Mouse (Mus musculus): ENCODE results near the gene Coro1c. TPM values are rescaled to one million over a fixed set of nuclear protein-coding genes. Genes with fewer than 3 reads are reported as not detected.

Coro1c gene
- polyA plus RNA-seq, 1 experiment from 2014 or later: 297 TPM

DNA sequence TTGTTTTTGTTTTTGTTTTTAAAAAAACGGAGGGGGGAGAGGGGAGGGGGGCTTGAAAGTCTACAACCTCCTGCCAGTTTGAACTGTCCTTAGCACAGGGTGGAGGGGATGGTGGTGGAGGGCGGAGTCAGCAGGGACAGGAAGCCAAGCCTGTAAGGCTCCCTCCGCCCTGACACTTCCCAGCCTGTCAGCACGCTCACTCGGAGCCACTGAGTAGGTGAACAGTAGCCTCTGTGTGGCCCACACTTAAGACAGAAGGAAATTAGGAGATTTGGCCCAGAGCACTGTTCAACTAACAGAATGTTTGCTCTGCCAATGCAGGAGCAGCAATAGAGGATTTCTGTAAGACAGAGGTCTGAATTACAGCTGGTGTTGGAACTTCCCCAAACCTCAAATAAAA, 49.6 kb downstream of the Coro1c start:
- no peak for DNase-seq (ENCODE audit: low spot score)
- Histone ChIP-seq H3K27ac (ENCODE audit: low read depth, low read length) (no peak overlapping the region), H3K4me2 (ENCODE audit: low read depth) (no peak overlapping the region), H3K9ac (ENCODE audit: low read length) (no peak overlapping the region), H3K4me3 (ENCODE audit: low read depth, low read length) (no peak overlapping the region), H3K27me3 (ENCODE audit: control insufficient read depth, insufficient read depth, low read length) (no peaks in the 10 kb centered on the region), H3K36me3 (ENCODE audit: control insufficient read depth, insufficient read depth, low read length) (no peaks in the 10 kb centered on the region; the same call in none of the 2 replicates), H3K9me3 (ENCODE audit: control insufficient read depth, low read length) (no peaks in the 10 kb centered on the region), H3K4me1 (ENCODE audit: control insufficient read depth, insufficient read depth, low read length) (peaks cover 17% of the 10 kb centered on the region)
- no peak for ATAC-seq (ENCODE audit: insufficient read depth, low FRiP score, low TSS enrichment)
- 61% methylated on average over 5 of the region's 5 CpGs for WGBS

DNA sequence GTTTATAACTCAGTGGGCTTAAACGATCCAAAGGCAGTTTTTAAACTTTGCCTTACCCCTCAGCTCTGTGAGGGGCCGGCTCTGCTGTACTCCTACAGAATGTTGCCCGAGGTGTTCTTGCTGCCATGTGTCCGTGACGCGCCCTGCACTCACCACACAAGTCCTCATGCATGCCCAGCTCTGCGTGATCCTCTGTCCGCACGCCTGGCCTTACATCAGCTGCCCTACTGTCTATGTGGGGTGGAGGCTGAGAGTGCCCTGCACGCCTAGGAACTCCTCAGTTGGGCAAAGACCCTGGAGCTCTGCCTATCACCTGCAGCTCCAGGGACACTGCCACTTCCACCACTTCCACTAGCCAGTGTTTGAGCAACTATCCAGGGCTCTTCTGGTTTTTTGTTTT, 50.0 kb downstream of the Coro1c start:
- 85% methylated on average over 10 of the region's 10 CpGs for WGBS
- no peak overlapping the region for H3K9ac ChIP-seq (ENCODE audit: low read length)
- H3K4me3 ChIP-seq (ENCODE audit: low read depth, low read length): no peak overlapping the region
- no peak overlapping the region for H3K4me2 ChIP-seq (ENCODE audit: low read depth)
- no peaks in the 10 kb centered on the region for H3K27me3 ChIP-seq (ENCODE audit: control insufficient read depth, insufficient read depth, low read length)
- H3K27ac ChIP-seq (ENCODE audit: low read depth, low read length): no peak overlapping the region
- H3K9me3 ChIP-seq (ENCODE audit: control insufficient read depth, low read length): no peaks in the 10 kb centered on the region
- H3K4me1 ChIP-seq (ENCODE audit: control insufficient read depth, insufficient read depth, low read length): peaks cover 17% of the 10 kb centered on the region
- no peak for DNase-seq (ENCODE audit: low spot score)
- no peaks in the 10 kb centered on the region; the same call in none of the 2 replicates for H3K36me3 ChIP-seq (ENCODE audit: control insufficient read depth, insufficient read depth, low read length)
- ATAC-seq (ENCODE audit: insufficient read depth, low FRiP score, low TSS enrichment): no peak

DNA sequence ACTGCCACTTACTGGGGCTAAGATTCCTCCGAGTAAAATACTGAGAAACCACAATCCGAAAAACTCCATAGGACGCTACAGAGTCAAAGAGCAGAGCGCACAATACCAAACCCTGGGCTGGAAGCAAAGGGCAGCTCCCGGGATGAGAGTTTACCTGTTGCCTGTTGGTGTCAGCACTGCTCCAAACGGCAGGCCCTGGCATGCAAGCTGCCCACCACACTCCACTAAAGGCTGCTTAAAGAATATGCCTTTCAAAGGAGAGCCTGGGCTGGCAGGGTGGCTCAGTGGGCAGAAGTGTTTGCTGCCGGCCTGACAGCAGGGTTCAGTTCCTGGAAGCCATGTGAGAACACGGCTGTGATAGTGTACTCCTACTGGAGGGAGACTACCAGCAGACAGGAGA, 50.9 kb downstream of the Coro1c start:
- H3K4me1 ChIP-seq (ENCODE audit: control insufficient read depth, insufficient read depth, low read length): peaks cover 17% of the 10 kb centered on the region
- WGBS: 64% methylated on average over 8 of the region's 8 CpGs
- H3K9ac ChIP-seq (ENCODE audit: low read length): no peak overlapping the region

DNA sequence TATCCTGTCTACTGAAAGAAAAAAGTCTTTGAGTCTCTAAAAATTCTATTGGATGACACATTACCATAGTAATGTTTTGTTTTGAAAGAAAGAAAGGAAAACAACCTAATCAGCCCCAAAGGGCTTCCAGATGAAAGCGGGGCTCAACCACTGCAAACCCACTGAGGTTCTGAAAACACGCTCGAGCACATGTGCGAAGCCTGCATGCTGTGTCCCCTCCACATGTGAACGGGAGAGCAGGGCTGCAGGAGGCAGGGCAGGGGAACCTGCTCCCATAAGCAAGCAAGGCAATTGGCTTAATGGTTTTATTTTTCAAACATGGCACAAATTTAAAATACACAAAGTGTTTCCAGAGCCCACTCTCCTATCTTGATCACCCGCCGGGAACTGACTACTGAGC, 51.9 kb downstream of the Coro1c start:
- Histone ChIP-seq H3K4me1 (ENCODE audit: control insufficient read depth, insufficient read depth, low read length) (peaks cover 17% of the 10 kb centered on the region), H3K36me3 (ENCODE audit: control insufficient read depth, insufficient read depth, low read length) (no peaks in the 10 kb centered on the region; the same call in 1 of the 2 replicates), H3K4me2 (ENCODE audit: low read depth) (no peak overlapping the region), H3K27ac (ENCODE audit: low read depth, low read length) (no peak overlapping the region; the same call in 1 of the 2 replicates), H3K4me3 (ENCODE audit: low read depth, low read length) (no peak overlapping the region), H3K9me3 (ENCODE audit: control insufficient read depth, low read length) (no peaks in the 10 kb centered on the region), H3K9ac (ENCODE audit: low read length) (no peak overlapping the region), H3K27me3 (ENCODE audit: control insufficient read depth, insufficient read depth, low read length) (no peaks in the 10 kb centered on the region)
- ATAC-seq (ENCODE audit: insufficient read depth, low FRiP score, low TSS enrichment) (no peak), DNase-seq (ENCODE audit: low spot score) (no peak)
- 59% methylated on average over 7 of the region's 7 CpGs for WGBS

More for the DNA sequence above, 50.9 kb downstream of the Coro1c start:
- no peak overlapping the region for H3K27ac ChIP-seq (ENCODE audit: low read depth, low read length)
- H3K36me3 ChIP-seq (ENCODE audit: control insufficient read depth, insufficient read depth, low read length): no peaks in the 10 kb centered on the region; the same call in 1 of the 2 replicates
- H3K4me2 ChIP-seq (ENCODE audit: low read depth): no peak overlapping the region
- no peaks in the 10 kb centered on the region for H3K27me3 ChIP-seq (ENCODE audit: control insufficient read depth, insufficient read depth, low read length)
- DNase-seq (ENCODE audit: low spot score) (no peak), ATAC-seq (ENCODE audit: insufficient read depth, low FRiP score, low TSS enrichment) (no peak)
- H3K9me3 ChIP-seq (ENCODE audit: control insufficient read depth, low read length): no peaks in the 10 kb centered on the region
- no peak overlapping the region for H3K4me3 ChIP-seq (ENCODE audit: low read depth, low read length)

DNA sequence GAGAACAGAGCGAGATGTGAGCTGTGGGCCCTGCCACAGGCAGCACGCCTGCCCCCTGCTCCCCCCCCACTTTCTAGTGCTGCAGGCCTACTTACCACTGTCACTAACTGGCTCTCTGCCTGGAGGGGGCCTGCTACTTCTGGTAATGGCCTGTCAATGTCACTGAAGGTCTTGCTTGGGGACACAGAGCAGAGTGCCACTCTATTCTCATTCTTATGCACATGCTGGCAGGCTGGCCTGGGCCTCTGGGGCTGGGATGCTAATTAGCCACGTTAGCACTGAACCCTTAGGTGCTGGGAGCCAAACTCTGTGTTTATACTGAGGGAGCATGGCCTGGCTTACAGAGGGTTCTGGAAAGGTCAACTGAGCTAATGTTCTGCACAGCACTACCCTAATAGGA, 52.9 kb downstream of the Coro1c start:
- H3K9ac ChIP-seq (ENCODE audit: low read length): no peak overlapping the region
- DNase-seq (ENCODE audit: low spot score) (no peak), ATAC-seq (ENCODE audit: insufficient read depth, low FRiP score, low TSS enrichment) (no peak)
- H3K9me3 ChIP-seq (ENCODE audit: control insufficient read depth, low read length): no peaks in the 10 kb centered on the region
- H3K4me2 ChIP-seq (ENCODE audit: low read depth): no peak overlapping the region
- no peak overlapping the region for H3K4me3 ChIP-seq (ENCODE audit: low read depth, low read length)
- H3K27ac ChIP-seq (ENCODE audit: low read depth, low read length): peak overlapping the region; percentile 45
- H3K36me3 ChIP-seq (ENCODE audit: control insufficient read depth, insufficient read depth, low read length): no peaks in the 10 kb centered on the region; the same call in 1 of the 2 replicates
- 58% methylated on average over 3 of the region's 3 CpGs for WGBS
- no peaks in the 10 kb centered on the region for H3K27me3 ChIP-seq (ENCODE audit: control insufficient read depth, insufficient read depth, low read length)
- peaks cover 17% of the 10 kb centered on the region for H3K4me1 ChIP-seq (ENCODE audit: control insufficient read depth, insufficient read depth, low read length)

DNA sequence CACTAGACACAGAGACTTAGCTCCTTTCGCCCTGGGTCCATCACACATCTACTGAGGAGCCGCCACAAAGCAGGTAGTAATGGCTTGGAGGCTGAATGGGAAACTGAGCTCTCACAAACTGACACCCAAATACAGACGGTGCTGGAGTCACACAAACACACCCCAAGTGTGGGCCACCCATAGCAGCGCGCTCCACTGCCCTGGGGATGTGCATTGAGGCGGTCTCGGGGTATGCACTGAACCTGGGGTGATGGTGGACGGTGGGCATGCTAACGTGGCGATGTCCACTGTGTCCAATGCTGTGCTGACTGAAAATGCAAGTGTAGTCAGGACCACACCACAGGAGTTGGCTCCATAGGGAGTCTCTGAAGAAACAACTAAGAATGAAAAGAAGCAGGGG, 53.4 kb downstream of the Coro1c start:
- Histone ChIP-seq H3K27me3 (ENCODE audit: control insufficient read depth, insufficient read depth, low read length) (no peaks in the 10 kb centered on the region), H3K9me3 (ENCODE audit: control insufficient read depth, low read length) (no peaks in the 10 kb centered on the region), H3K27ac (ENCODE audit: low read depth, low read length) (no peak overlapping the region), H3K4me3 (ENCODE audit: low read depth, low read length) (no peak overlapping the region), H3K4me1 (ENCODE audit: control insufficient read depth, insufficient read depth, low read length) (peaks cover 17% of the 10 kb centered on the region), H3K9ac (ENCODE audit: low read length) (no peak overlapping the region), H3K36me3 (ENCODE audit: control insufficient read depth, insufficient read depth, low read length) (no peaks in the 10 kb centered on the region; the same call in 1 of the 2 replicates), H3K4me2 (ENCODE audit: low read depth) (no peak overlapping the region)
- ATAC-seq (ENCODE audit: insufficient read depth, low FRiP score, low TSS enrichment): 0 out of 2 replicates have a peak, but pooled peaks have one; percentile 35
- no peak for DNase-seq (ENCODE audit: low spot score)
- WGBS: 85% methylated on average over 10 of the region's 10 CpGs

DNA sequence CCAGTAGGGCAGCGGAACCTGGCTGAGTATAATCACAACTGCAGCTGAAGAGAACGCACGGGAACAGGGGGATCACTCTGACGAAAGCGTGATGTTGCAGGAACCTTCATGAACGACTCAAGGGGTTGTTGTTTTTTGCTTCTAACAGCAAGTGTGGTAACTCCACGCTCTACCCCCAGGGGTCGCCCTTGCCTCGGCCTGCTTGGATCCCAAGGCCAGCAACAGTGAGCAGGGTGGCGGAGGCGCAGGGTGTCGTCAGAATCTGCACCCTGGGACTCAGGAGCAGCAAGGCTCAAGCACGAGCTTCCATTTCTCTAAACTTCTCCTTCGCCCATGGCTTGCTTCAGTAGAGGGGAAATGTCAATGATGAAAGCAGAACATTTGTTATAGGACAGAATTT, 54.1 kb downstream of the Coro1c start:
- H3K4me1 ChIP-seq (ENCODE audit: control insufficient read depth, insufficient read depth, low read length): peaks cover 17% of the 10 kb centered on the region
- ATAC-seq (ENCODE audit: insufficient read depth, low FRiP score, low TSS enrichment): no peak
- H3K9ac ChIP-seq (ENCODE audit: low read length): no peak overlapping the region
- no peak overlapping the region for H3K4me3 ChIP-seq (ENCODE audit: low read depth, low read length)
- no peaks in the 10 kb centered on the region for H3K9me3 ChIP-seq (ENCODE audit: control insufficient read depth, low read length)
- H3K36me3 ChIP-seq (ENCODE audit: control insufficient read depth, insufficient read depth, low read length): peaks cover 4% of the 10 kb centered on the region
- no peak overlapping the region for H3K27ac ChIP-seq (ENCODE audit: low read depth, low read length)
- H3K27me3 ChIP-seq (ENCODE audit: control insufficient read depth, insufficient read depth, low read length): no peaks in the 10 kb centered on the region
- DNase-seq (ENCODE audit: low spot score): peak; percentile 82
- no peak overlapping the region for H3K4me2 ChIP-seq (ENCODE audit: low read depth)
- WGBS: 52% methylated on average over 14 of the region's 14 CpGs

DNA sequence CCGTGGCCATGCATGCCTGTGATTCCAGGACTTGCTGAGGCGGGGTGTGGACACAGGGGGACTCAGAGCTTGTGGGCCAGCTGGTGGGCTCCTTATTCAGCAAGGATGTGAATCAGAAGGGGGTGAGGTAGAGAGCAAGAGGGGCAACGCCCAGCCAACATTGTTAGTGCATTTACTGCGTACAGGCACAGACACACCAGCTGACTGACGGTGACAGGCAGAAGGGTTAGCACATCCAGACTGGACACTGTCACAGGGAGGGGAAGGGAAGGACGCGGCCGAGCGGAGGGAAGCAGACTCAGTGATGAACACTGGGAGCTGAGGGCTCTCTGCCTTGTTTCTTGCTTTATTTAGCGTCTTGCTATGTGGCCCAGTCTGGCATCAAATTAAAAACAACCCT, 55.0 kb downstream of the Coro1c start:
- Histone ChIP-seq H3K27me3 (ENCODE audit: control insufficient read depth, insufficient read depth, low read length) (no peaks in the 10 kb centered on the region), H3K4me2 (ENCODE audit: low read depth) (no peak overlapping the region), H3K27ac (ENCODE audit: low read depth, low read length) (no peak overlapping the region), H3K9ac (ENCODE audit: low read length) (no peak overlapping the region), H3K4me3 (ENCODE audit: low read depth, low read length) (no peak overlapping the region), H3K4me1 (ENCODE audit: control insufficient read depth, insufficient read depth, low read length) (peaks cover 13% of the 10 kb centered on the region), H3K36me3 (ENCODE audit: control insufficient read depth, insufficient read depth, low read length) (peaks cover 6% of the 10 kb centered on the region), H3K9me3 (ENCODE audit: control insufficient read depth, low read length) (no peaks in the 10 kb centered on the region)
- DNase-seq (ENCODE audit: low spot score) (no peak), ATAC-seq (ENCODE audit: insufficient read depth, low FRiP score, low TSS enrichment) (no peak)
- 92% methylated on average over 10 of the region's 10 CpGs for WGBS

DNA sequence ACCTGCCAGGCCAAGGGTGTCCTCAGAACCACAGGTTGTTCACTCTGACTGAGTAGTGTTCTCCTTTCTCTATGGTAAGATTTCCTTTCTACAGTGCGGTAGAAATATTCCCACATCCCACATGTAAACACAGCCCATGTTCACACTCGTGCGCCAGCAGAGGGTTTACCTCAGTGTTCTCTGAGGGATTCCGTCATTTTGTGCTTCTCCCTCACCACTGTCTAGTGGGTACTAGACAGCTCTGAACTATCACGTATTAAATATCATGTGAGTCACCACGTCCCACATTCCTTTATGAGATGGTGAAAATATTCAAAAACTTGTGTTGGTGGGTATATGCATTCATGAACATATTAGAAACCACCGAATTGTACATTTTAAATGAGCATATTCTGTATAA, 56.1 kb downstream of the Coro1c start:
- Histone ChIP-seq H3K27me3 (ENCODE audit: control insufficient read depth, insufficient read depth, low read length) (no peaks in the 10 kb centered on the region), H3K36me3 (ENCODE audit: control insufficient read depth, insufficient read depth, low read length) (peaks cover 9% of the 10 kb centered on the region), H3K27ac (ENCODE audit: low read depth, low read length) (no peak overlapping the region), H3K4me1 (ENCODE audit: control insufficient read depth, insufficient read depth, low read length) (peaks cover 9% of the 10 kb centered on the region), H3K4me2 (ENCODE audit: low read depth) (no peak overlapping the region), H3K9me3 (ENCODE audit: control insufficient read depth, low read length) (no peaks in the 10 kb centered on the region), H3K9ac (ENCODE audit: low read length) (no peak overlapping the region), H3K4me3 (ENCODE audit: low read depth, low read length) (no peak overlapping the region)
- DNase-seq (ENCODE audit: low spot score) (no peak), ATAC-seq (ENCODE audit: insufficient read depth, low FRiP score, low TSS enrichment) (no peak)
- 95% methylated on average over 7 of the region's 7 CpGs for WGBS
